Mouse (Mus musculus) MEL (cell line): ENCODE results near the gene Rasl11b. TPM values are rescaled to one million over a fixed set of nuclear protein-coding genes. Genes with fewer than 3 reads are reported as not detected.

Experiments used
- DNase-seq: peaks from one replicate; pipeline ENCODE4 v3.0.0; 2011; ENCODE audit warnings: low read depth, low spot score
- H3K27ac ChIP-seq: 2 replicates; pipeline ENCODE4 v1.5.1; 2012; ENCODE audit warnings: low read depth, mild to moderate bottlenecking, control low read depth, low read length, moderate library complexity; ENCODE audit not compliant: control insufficient read depth
- H3K27me3 ChIP-seq, 2 experiments: fragments of 150-350 bp in 1 of 2; sonication (generic) in 1 of 2; 2 replicates each; pipeline ENCODE4 v1.6.1; 2012; ENCODE audit warnings: low read length in 2 of 2, mild to moderate bottlenecking in 2 of 2, improper control_type of control experiment in 1 of 2, moderate library complexity in 1 of 2; ENCODE audit not compliant: insufficient read depth in 2 of 2, control insufficient read depth in 1 of 2
- H3K36me3 ChIP-seq, 2 experiments: 2 replicates each; pipeline ENCODE4 v1.6.1; 2012 to 2014; ENCODE audit warnings: low read length in 2 of 2, improper control_type of control experiment in 1 of 2, inconsistent platforms in 1 of 2, mild to moderate bottlenecking in 1 of 2; ENCODE audit not compliant: insufficient read depth in 2 of 2, control insufficient read depth in 1 of 2
- H3K4me1 ChIP-seq, 2 experiments: fragments of 150-350 bp in 1 of 2; sonication (generic) in 1 of 2; 2 replicates each; pipeline ENCODE4 v1.6.1; 2012; ENCODE audit warnings: low read length in 2 of 2, improper control_type of control experiment in 1 of 2, mild to moderate bottlenecking in 1 of 2; ENCODE audit not compliant: insufficient read depth in 2 of 2, control insufficient read depth in 1 of 2
- H3K4me3 ChIP-seq, 2 experiments: fragments of 150-350 bp in 1 of 2; sonication (generic) in 1 of 2; 2 replicates each; pipeline ENCODE4 v1.5.1; 2012; ENCODE audit warnings: low read depth in 2 of 2, low read length in 2 of 2, mild to moderate bottlenecking in 2 of 2, moderate library complexity in 2 of 2, control low read depth in 1 of 2, improper control_type of control experiment in 1 of 2; ENCODE audit not compliant: control insufficient read depth in 1 of 2, insufficient read depth in 1 of 2
- H3K79me2 ChIP-seq: 2 replicates; pipeline ENCODE4 v1.6.1; 2012; ENCODE audit warnings: mild to moderate bottlenecking, low read length, moderate library complexity; ENCODE audit not compliant: control insufficient read depth, poor library complexity, insufficient read depth
- H3K9ac ChIP-seq: 2 replicates; pipeline ENCODE4 v1.6.1; 2012; ENCODE audit warnings: low read depth, mild to moderate bottlenecking, control low read depth, low read length, moderate library complexity; ENCODE audit not compliant: control insufficient read depth, poor library complexity, severe bottlenecking
- H3K9me3 ChIP-seq: fragments of 150-350 bp; sonication (generic); replicated peaks from 2 replicates; pipeline ENCODE4 v1.6.1; 2012; ENCODE audit warnings: mild to moderate bottlenecking, low read length, improper control_type of control experiment, moderate library complexity; ENCODE audit not compliant: insufficient read depth
- BHLHE40 ChIP-seq: IDR thresholded peaks from 2 replicates; pipeline ENCODE4 v1.6.1; 2012; ENCODE audit warnings: low read depth, mild to moderate bottlenecking, inconsistent platforms, low read length, improper control_type of control experiment, borderline replicate concordance
- CHD2 ChIP-seq: IDR thresholded peaks from 2 replicates; pipeline ENCODE4 v1.6.1; 2011; ENCODE audit warnings: low read length, improper control_type of control experiment
- CTCF ChIP-seq, 3 experiments: IDR thresholded peaks in 2 of 3; conservative IDR thresholded peaks in 1 of 3; 2 replicates each; pipeline ENCODE4 v1.5.1; 2011 to 2012; ENCODE audit warnings: low read length in 3 of 3, low read depth in 2 of 3, mild to moderate bottlenecking in 2 of 3, improper control_type of control experiment in 1 of 3, inconsistent platforms in 1 of 3, mixed read lengths in 1 of 3, moderate library complexity in 1 of 3; ENCODE audit not compliant: control insufficient read depth in 1 of 3, insufficient read depth in 1 of 3, poor library complexity in 1 of 3, severe bottlenecking in 1 of 3
- ELF1 ChIP-seq: IDR thresholded peaks from 2 replicates; pipeline ENCODE4 v1.6.1; 2014; ENCODE audit warnings: low read depth, mild to moderate bottlenecking, inconsistent platforms, low read length, improper control_type of control experiment, moderate library complexity
- EP300 ChIP-seq, 2 experiments: IDR thresholded peaks; 2 replicates each; pipeline ENCODE4 v1.6.1; 2011; ENCODE audit warnings: improper control_type of control experiment in 2 of 2, low read length in 2 of 2, low read depth in 1 of 2, mild to moderate bottlenecking in 1 of 2
- GATA1 ChIP-seq: IDR thresholded peaks from 2 replicates; pipeline ENCODE4 v1.6.1; 2011; ENCODE audit warnings: low read depth, low read length, improper control_type of control experiment
- JUND ChIP-seq: IDR thresholded peaks from 2 replicates; pipeline ENCODE4 v1.6.1; 2011; ENCODE audit warnings: low read depth, mild to moderate bottlenecking, improper control_type of control experiment, low read length
- KAT2A ChIP-seq: conservative IDR thresholded peaks from 2 replicates; pipeline ENCODE4 v1.6.1; 2012; ENCODE audit warnings: low read depth, low read length, improper control_type of control experiment, inconsistent platforms
- MAFK ChIP-seq: IDR thresholded peaks from 2 replicates; pipeline ENCODE4 v1.6.1; 2011; ENCODE audit warnings: low read depth, mild to moderate bottlenecking, low read length, improper control_type of control experiment, borderline replicate concordance
- MAX ChIP-seq: IDR thresholded peaks from 2 replicates; pipeline ENCODE4 v1.6.1; 2011; ENCODE audit warnings: low read length, improper control_type of control experiment
- MYC ChIP-seq: IDR thresholded peaks from 2 replicates; pipeline ENCODE4 v1.6.1; 2011; ENCODE audit warnings: low read depth, mild to moderate bottlenecking, low read length, improper control_type of control experiment, moderate library complexity
- NRF1 ChIP-seq: IDR thresholded peaks from 2 replicates; pipeline ENCODE4 v1.6.1; 2014; ENCODE audit warnings: low read depth, mild to moderate bottlenecking, inconsistent platforms, low read length, improper control_type of control experiment, moderate library complexity; ENCODE audit not compliant: poor library complexity, insufficient read depth, severe bottlenecking
- POLR2A ChIP-seq, 2 experiments: IDR thresholded peaks; 2 replicates each; pipeline ENCODE4 v1.6.1; 2011 to 2012; ENCODE audit warnings: low read length in 2 of 2, mild to moderate bottlenecking in 2 of 2, control low read depth in 1 of 2, improper control_type of control experiment in 1 of 2, low read depth in 1 of 2, moderate library complexity in 1 of 2; ENCODE audit not compliant: control insufficient read depth in 1 of 2, insufficient read depth in 1 of 2, poor library complexity in 1 of 2
- RAD21 ChIP-seq: IDR thresholded peaks from 2 replicates; pipeline ENCODE4 v1.6.1; 2011; ENCODE audit warnings: mild to moderate bottlenecking, low read depth, low read length, improper control_type of control experiment
- TAL1 ChIP-seq: IDR thresholded peaks from 2 replicates; pipeline ENCODE4 v1.6.1; 2012; ENCODE audit warnings: mild to moderate bottlenecking, inconsistent platforms, low read length, moderate library complexity, mixed read lengths
- TCF12 ChIP-seq: IDR thresholded peaks from 2 replicates; pipeline ENCODE4 v1.6.1; 2014; ENCODE audit warnings: low read depth, mild to moderate bottlenecking, inconsistent platforms, low read length, improper control_type of control experiment, moderate library complexity
- USF2 ChIP-seq, 2 experiments: IDR thresholded peaks; 2 replicates each; pipeline ENCODE4 v1.6.1; 2011 to 2012; ENCODE audit warnings: improper control_type of control experiment in 2 of 2, low read length in 2 of 2, borderline replicate concordance in 1 of 2, inconsistent platforms in 1 of 2, low read depth in 1 of 2, mild to moderate bottlenecking in 1 of 2; ENCODE audit not compliant: insufficient read depth in 1 of 2
- ZC3H11A ChIP-seq: IDR thresholded peaks from 2 replicates; pipeline ENCODE4 v1.6.1; 2012; ENCODE audit warnings: low read depth, mild to moderate bottlenecking, inconsistent platforms, low read length, improper control_type of control experiment
- ZKSCAN1 ChIP-seq: IDR thresholded peaks from 2 replicates; pipeline ENCODE4 v1.6.1; 2012; ENCODE audit warnings: low read depth, mild to moderate bottlenecking, inconsistent platforms, low read length, improper control_type of control experiment, moderate library complexity
- ZMIZ1 ChIP-seq: IDR thresholded peaks from 2 replicates; pipeline ENCODE4 v1.6.1; 2012; ENCODE audit warnings: low read depth, mild to moderate bottlenecking, inconsistent platforms, low read length, improper control_type of control experiment, moderate library complexity
- polyA plus RNA-seq, 2 experiments: library from polyadenylated mRNA; stranded (reverse) in 1 of 2; unstranded in 1 of 2; fragments of >175 nt in 1 of 2; fragments of >200 nt in 1 of 2; gene quantifications; 2 replicates each; pipeline versions ENCODE4 v1.2.1 to v1.2.4; 2012; ENCODE audit warnings: low replicate concordance in 2 of 2, low read depth in 1 of 2; ENCODE audit not compliant: insufficient read length in 2 of 2, insufficient read depth in 1 of 2, missing spikeins in 1 of 2
- total RNA-seq: library from RNA; depleted of rRNA; stranded (reverse); fragments of 300-350 nt; gene quantifications from 2 replicates; pipeline ENCODE4 v1.2.3, GENCODE M21; 2012

Rasl11b gene
- total and polyA plus RNA-seq, 3 experiments, result 0.15 to 0.54 TPM; not detected in 1

DNA sequence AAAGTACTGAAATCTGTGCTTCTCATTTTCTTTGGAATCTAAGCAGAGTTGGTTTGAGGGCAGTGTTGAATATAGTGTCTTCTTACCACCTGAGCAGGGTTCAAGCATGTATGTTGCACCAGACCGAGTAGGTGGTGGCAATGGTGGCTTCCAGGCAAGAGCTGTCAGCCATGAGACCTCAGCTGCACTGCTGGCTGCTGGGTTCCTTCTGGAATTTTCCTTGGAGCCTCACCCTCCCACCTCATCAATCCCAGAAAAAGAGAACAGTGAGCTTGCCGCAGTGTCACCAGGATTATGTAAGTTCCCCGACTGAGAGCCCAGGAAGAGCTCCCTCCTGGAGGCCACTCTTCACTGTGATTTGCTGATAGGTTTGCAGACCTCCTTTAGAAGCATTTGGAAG, 12.1 kb downstream of the Rasl11b start:
- TF ChIP-seq USF2 (IDR thresholded peaks at IDR 0.05; ENCODE audit: borderline replicate concordance in 1 of 2, insufficient read depth in 1 of 2, low read depth in 1 of 2, low read length in 2 of 2), result no peak
- no peak for TF ChIP-seq BHLHE40
- no peak for TF ChIP-seq ZMIZ1
- TF ChIP-seq TAL1, result no peak
- TF ChIP-seq MAFK, result no peak
- no peak for TF ChIP-seq TCF12

DNA sequence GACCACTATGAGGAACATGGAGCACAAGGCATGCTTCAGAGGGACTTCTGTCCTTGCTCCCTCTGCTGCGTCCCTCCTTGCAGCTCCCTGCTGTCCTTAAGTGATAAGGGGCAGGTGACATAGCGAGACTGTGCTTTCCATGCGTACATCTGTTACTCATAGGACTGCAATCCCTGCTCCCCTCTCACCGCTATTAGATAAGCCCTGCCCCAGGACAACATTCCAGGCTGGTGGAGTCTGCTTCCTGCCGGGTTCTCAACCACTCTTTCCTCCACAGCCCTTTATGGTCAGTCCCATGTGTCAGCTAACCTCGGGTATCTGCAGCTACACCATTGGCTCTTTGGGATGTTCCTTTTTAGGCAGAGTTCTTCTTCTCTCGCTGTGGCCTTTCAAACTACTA, 13.4 kb downstream of the Rasl11b start:
- H3K27ac ChIP-seq, result no peak overlapping the region
- H3K27me3 ChIP-seq, result no peaks in the 10 kb centered on the region
- no peak overlapping the region for H3K4me3 ChIP-seq
- no peak for TF ChIP-seq ZKSCAN1
- H3K4me1 ChIP-seq, result no peaks in the 10 kb centered on the region
- no peak overlapping the region for H3K9ac ChIP-seq
- H3K9me3 ChIP-seq, result no peaks in the 10 kb centered on the region
- H3K79me2 ChIP-seq, result no peaks in the 10 kb centered on the region
- no peaks in the 10 kb centered on the region for H3K36me3 ChIP-seq
- DNase-seq, result no peak

More for the DNA sequence above, 12.1 kb downstream of the Rasl11b start:
- Histone ChIP-seq H3K4me3 (no peak overlapping the region), H3K9me3 (no peaks in the 10 kb centered on the region), H3K36me3 (no peaks in the 10 kb centered on the region), H3K79me2 (no peaks in the 10 kb centered on the region), H3K27me3 (no peaks in the 10 kb centered on the region), H3K27ac (no peak overlapping the region), H3K9ac (no peak overlapping the region), H3K4me1 (no peaks in the 10 kb centered on the region)
- no peak for DNase-seq

- no peaks in the 10 kb centered on the region for H3K9me3 ChIP-seq
- H3K4me3 ChIP-seq, result no peak overlapping the region
Measured at GRCm38 (mm10) chr5:74209640-74210039, 14.6 kb downstream of the Rasl11b start.

More at GRCm38 (mm10) chr5:74209640-74210039, 14.6 kb downstream of the Rasl11b start:
- no peaks in the 10 kb centered on the region for H3K27me3 ChIP-seq
- DNase-seq, result no peak
- no peaks in the 10 kb centered on the region for H3K4me1 ChIP-seq
- no peak for TF ChIP-seq RAD21
- TF ChIP-seq CHD2, result no peak
- TF ChIP-seq MYC, result no peak
- no peak for TF ChIP-seq ZC3H11A
- no peak for TF ChIP-seq GATA1
- TF ChIP-seq BHLHE40, result no peak
- no peak for TF ChIP-seq CTCF (IDR thresholded peaks at IDR 0.05 in 2 of 3, conservative IDR thresholded peaks at IDR 0.05 in 1 of 3; ENCODE audit: control insufficient read depth in 1 of 3, insufficient read depth in 1 of 3, low read depth in 2 of 3, low read length in 3 of 3, poor library complexity in 1 of 3, severe bottlenecking in 1 of 3)
- no peak for TF ChIP-seq NRF1
- no peak for TF ChIP-seq JUND
- no peak for TF ChIP-seq EP300 (IDR thresholded peaks at IDR 0.05; ENCODE audit: low read depth in 1 of 2, low read length in 2 of 2)
- no peak for TF ChIP-seq TCF12
- no peak for TF ChIP-seq MAX
- TF ChIP-seq POLR2A (IDR thresholded peaks at IDR 0.05; ENCODE audit: control insufficient read depth in 1 of 2, insufficient read depth in 1 of 2, low read depth in 1 of 2, low read length in 2 of 2, poor library complexity in 1 of 2), result no peak
- no peak for TF ChIP-seq KAT2A
- no peak for TF ChIP-seq ELF1
- TF ChIP-seq, all 39 proteins: peak for 0
- Histone ChIP-seq H3K9ac (no peak overlapping the region), H3K79me2 (no peaks in the 10 kb centered on the region), H3K27ac (no peak overlapping the region), H3K36me3 (no peaks in the 10 kb centered on the region)
